Mouse (Mus musculus): ENCODE measurements at regions not wholly inside any gene's neighbourhood (a gene's known extent, or its start where the extent isn't known, plus 50 kb on each side); places are given as distances from the start of the nearest gene placed in this dataset.
A peak's percentile ranks its signal among the peaks of the same experiment; 100 is the strongest.

DNA sequence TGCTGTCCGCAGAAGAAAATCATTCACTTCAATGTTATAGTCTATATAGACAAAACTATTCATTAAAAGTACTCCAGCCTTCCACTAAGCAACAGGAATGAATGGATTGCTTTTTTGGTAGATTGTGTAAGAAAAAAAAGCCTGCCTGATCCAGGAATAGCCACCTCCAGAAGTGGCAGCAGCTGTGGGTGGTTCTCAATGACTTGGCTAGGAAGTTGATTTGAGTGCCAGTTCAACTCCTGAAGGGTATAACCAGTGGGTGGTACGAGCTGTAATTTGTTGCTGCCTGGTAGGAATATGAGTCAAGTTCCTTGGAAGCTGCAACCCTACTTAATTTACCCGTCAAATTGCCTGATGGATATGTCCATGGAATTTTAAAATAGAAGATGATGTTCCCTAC lies 368.3 kb upstream of the Gm9747 start:
- TF ChIP-seq POLR2A (IDR thresholded peaks at IDR 0.05; ENCODE audit: low read depth, low read length) = no peak
- TF ChIP-seq CTCF (IDR thresholded peaks at IDR 0.05; ENCODE audit: borderline replicate concordance, insufficient read depth, low read length) = no peak
- H3K4me1 ChIP-seq (ENCODE audit: control insufficient read depth, insufficient read depth, low read length) = peaks cover 4% of the 10 kb centered on the region
- no peak overlapping the region for H3K4me3 ChIP-seq (ENCODE audit: insufficient read depth, low read length)
- H3K27ac ChIP-seq (ENCODE audit: insufficient read depth, low read length) = no peak overlapping the region

DNA sequence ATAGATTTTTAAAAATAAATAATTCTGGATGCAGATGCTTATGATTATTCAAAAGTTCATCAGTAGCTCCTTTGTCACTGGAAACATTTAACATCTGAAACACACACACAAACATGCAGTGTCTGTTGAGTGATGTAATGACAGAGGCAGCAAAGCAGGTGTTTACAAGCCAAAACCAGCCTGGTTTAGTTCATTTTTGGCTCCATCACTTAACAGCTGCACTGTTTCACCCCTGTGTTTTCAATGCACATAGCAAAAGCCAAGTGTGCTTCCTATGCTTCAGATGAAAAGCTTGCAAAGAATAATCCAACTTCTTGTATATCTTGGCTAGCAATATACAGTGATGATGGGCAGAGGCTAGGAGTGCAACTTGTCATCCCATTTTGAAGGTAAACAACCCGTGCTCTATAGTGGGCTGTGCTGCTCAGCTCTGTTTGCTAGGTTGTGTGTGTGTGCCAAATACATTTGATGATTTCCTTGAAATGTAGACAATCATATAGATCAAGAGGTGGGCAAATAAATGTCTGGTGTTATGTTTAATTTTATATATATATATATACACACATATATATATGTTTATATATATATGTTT lies 345.9 kb upstream of the Gm9747 start:
- TF ChIP-seq POLR2A (IDR thresholded peaks at IDR 0.05; ENCODE audit: low read depth, low read length) = no peak
- no peak for TF ChIP-seq CTCF (IDR thresholded peaks at IDR 0.05; ENCODE audit: borderline replicate concordance, insufficient read depth, low read length)
- Histone ChIP-seq H3K4me3 (ENCODE audit: insufficient read depth, low read length) (no peak overlapping the region), H3K27ac (ENCODE audit: insufficient read depth, low read length) (no peak overlapping the region), H3K4me1 (ENCODE audit: control insufficient read depth, insufficient read depth, low read length) (no peaks in the 10 kb centered on the region)

DNA sequence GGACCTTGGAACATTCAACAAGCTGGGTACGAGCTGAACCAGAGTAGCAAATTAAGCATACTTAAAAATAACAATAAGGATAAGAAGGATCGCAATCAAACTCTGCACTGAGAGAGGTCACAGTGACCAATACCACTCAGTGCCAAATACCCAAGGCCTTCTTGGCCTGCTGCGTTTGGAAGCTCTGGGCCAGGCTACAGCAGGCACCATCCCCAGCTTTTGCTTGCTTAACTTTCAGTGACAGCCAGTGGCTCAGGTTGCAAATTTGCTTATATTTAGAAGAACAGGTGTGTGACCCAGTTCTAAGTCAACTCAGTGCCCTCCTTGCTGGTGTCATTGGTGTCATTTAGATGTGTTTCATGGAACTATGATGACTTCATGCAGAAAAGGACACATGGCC lies 335.7 kb upstream of the Gm9747 start:
- TF ChIP-seq CTCF (IDR thresholded peaks at IDR 0.05; ENCODE audit: borderline replicate concordance, insufficient read depth, low read length) = no peak
- no peak for TF ChIP-seq POLR2A (IDR thresholded peaks at IDR 0.05; ENCODE audit: low read depth, low read length)
- H3K4me3 ChIP-seq (ENCODE audit: insufficient read depth, low read length) = no peak overlapping the region
- H3K4me1 ChIP-seq (ENCODE audit: control insufficient read depth, insufficient read depth, low read length) = no peaks in the 10 kb centered on the region
- no peak overlapping the region for H3K27ac ChIP-seq (ENCODE audit: insufficient read depth, low read length)

DNA sequence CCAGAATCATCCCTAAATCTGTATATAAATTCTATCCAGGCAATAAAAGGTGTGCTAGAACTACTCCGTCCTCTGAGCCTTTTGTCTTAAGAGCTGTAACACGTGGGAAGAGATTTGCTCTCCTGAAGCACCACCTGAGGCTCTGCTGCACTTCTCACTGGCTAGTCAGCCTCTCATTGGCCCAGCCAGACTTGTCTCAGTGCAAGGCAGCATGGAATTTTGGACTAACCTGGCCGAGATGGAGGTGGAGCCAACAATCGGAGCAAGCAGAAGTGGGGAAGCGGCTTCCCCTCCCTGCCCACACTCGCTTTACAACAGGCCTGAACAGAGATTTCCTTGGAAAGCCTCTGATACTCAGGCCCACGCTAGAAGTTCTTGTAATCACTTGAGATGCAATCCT lies 332.1 kb upstream of the Gm9747 start:
- Histone ChIP-seq H3K4me3 (ENCODE audit: insufficient read depth, low read length) (no peak overlapping the region), H3K27ac (ENCODE audit: insufficient read depth, low read length) (no peak overlapping the region), H3K4me1 (ENCODE audit: control insufficient read depth, insufficient read depth, low read length) (no peaks in the 10 kb centered on the region)
- TF ChIP-seq POLR2A (IDR thresholded peaks at IDR 0.05; ENCODE audit: low read depth, low read length) = no peak
- TF ChIP-seq CTCF (IDR thresholded peaks at IDR 0.05; ENCODE audit: borderline replicate concordance, insufficient read depth, low read length) = no peak

DNA sequence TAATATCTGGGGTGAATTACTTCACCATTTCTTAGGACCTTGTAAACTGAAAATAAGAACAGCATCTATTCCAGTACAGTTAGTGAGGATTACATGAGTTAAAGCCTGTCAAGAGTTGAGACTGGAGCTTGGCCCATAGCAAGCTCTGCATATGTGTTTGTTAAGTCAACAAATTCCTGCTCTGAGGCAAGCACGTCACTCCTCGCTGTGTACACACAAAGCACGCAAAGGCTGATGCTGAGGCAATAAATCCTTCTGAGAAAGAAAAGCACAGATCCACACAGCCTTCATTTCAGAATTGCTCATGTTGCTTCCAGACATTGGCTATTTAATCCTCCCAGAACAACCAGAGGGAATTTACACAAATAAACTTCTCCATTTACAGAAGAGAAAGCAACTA lies 328.9 kb upstream of the Gm9747 start:
- Histone ChIP-seq H3K4me1 (ENCODE audit: control insufficient read depth, insufficient read depth, low read length) (no peaks in the 10 kb centered on the region), H3K27ac (ENCODE audit: insufficient read depth, low read length) (peak overlapping the region; percentile 43), H3K4me3 (ENCODE audit: insufficient read depth, low read length) (no peak overlapping the region)
- TF ChIP-seq CTCF (IDR thresholded peaks at IDR 0.05; ENCODE audit: borderline replicate concordance, insufficient read depth, low read length) (no peak), POLR2A (IDR thresholded peaks at IDR 0.05; ENCODE audit: low read depth, low read length) (no peak)

DNA sequence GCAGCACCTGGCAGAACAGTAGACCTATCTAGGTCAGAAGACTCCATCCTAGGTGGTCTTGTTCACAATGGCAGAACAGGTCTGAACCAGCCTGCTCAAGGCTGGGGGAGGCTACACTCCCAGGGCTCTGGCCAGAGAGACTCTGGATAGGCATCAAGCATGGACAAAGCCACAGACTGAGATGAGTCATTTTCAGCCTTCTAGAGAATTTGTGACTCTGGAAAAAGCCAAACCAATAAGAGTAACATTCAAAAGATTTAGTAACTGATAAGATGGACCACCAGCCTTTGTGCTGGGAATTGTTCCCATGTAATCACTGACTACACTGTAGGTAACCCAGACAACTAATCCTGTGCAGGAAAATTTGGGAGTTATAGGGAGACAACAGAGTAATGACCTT lies 320.3 kb upstream of the Gm9747 start:
- no peak for TF ChIP-seq CTCF (IDR thresholded peaks at IDR 0.05; ENCODE audit: borderline replicate concordance, insufficient read depth, low read length)
- TF ChIP-seq POLR2A (IDR thresholded peaks at IDR 0.05; ENCODE audit: low read depth, low read length) = no peak
- H3K4me1 ChIP-seq (ENCODE audit: control insufficient read depth, insufficient read depth, low read length) = no peaks in the 10 kb centered on the region; the same call in none of the 2 replicates
- peak overlapping the region; percentile 72; the same call in 1 of the 2 replicates for H3K27ac ChIP-seq (ENCODE audit: insufficient read depth, low read length)
- H3K4me3 ChIP-seq (ENCODE audit: insufficient read depth, low read length) = no peak overlapping the region

DNA sequence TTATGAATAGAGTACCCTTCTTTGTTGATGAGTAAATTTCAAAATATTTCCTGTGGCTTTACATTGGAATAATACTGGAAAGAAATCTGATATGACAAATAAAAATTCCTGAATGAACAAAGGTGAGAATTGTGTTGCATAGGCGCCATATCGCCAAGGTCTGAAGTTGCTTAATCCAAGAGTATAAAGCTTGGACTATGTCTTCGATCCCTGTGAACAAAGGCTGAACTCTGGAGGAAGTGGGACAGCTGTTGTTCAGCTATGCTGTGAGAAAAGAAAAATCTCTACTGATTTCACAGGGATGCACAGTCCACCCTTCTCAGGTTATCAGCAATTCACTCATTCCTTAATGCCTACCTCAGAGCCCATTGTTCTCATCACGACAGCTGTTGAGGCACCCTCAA lies 319.3 kb upstream of the Gm9747 start:
- peak overlapping the region; percentile 72 for H3K27ac ChIP-seq (ENCODE audit: insufficient read depth, low read length)
- no peaks in the 10 kb centered on the region; the same call in none of the 2 replicates for H3K4me1 ChIP-seq (ENCODE audit: control insufficient read depth, insufficient read depth, low read length)
- TF ChIP-seq CTCF (IDR thresholded peaks at IDR 0.05; ENCODE audit: borderline replicate concordance, insufficient read depth, low read length) (no peak), POLR2A (IDR thresholded peaks at IDR 0.05; ENCODE audit: low read depth, low read length) (no peak)
- H3K4me3 ChIP-seq (ENCODE audit: insufficient read depth, low read length) = no peak overlapping the region

DNA sequence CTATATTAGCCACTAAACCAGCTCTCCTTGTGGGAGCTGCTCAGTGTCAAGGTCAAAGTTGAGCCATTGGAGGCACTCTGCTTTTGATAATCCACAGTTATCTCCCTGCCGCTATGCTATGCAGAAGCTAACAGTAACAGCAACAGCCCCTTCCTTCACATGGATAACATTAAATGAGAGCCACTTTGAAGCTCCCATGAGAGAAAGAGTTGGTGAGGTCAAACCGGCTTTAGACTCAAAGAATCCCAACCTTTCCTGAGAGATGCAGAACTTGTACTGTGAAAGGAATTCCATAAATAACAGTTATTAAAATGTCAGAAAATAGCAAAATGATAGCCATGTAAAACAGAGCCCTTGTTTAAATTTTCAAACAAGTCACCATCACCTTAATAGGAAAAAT lies 316.1 kb upstream of the Gm9747 start:
- Histone ChIP-seq H3K4me1 (ENCODE audit: control insufficient read depth, insufficient read depth, low read length) (no peaks in the 10 kb centered on the region; the same call in none of the 2 replicates), H3K4me3 (ENCODE audit: insufficient read depth, low read length) (no peak overlapping the region), H3K27ac (ENCODE audit: insufficient read depth, low read length) (peak overlapping the region; percentile 64; the same call in 1 of the 2 replicates)
- TF ChIP-seq CTCF (IDR thresholded peaks at IDR 0.05; ENCODE audit: borderline replicate concordance, insufficient read depth, low read length) (no peak), POLR2A (IDR thresholded peaks at IDR 0.05; ENCODE audit: low read depth, low read length) (no peak)

DNA sequence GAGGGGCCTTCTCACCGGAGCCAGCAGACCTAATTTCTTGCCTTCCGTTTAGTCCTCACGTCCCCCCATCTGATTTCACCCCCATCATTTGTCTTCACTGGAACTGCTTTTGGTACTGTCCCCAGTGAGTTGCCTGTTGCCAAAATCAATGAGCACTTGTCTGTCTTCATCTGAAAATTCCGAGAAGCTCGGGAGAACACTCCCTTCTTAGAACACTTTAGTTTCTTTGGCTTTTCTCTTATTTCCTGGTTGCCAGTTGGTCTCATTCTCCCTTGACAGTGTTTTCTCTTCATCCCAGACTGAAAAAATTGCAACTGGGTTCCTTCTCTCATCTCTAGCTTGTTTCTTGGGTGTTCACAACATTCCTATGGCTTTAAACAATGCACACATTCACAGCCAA lies 305.2 kb upstream of the Gm9747 start:
- Histone ChIP-seq H3K27ac (ENCODE audit: insufficient read depth, low read length) (peak overlapping the region; percentile 34; the same call in 1 of the 2 replicates), H3K4me1 (ENCODE audit: control insufficient read depth, insufficient read depth, low read length) (peaks cover 2% of the 10 kb centered on the region; the same call in 1 of the 2 replicates), H3K4me3 (ENCODE audit: insufficient read depth, low read length) (no peak overlapping the region)
- no peak for TF ChIP-seq CTCF (IDR thresholded peaks at IDR 0.05; ENCODE audit: borderline replicate concordance, insufficient read depth, low read length)
- TF ChIP-seq POLR2A (IDR thresholded peaks at IDR 0.05; ENCODE audit: low read depth, low read length) = no peak

DNA sequence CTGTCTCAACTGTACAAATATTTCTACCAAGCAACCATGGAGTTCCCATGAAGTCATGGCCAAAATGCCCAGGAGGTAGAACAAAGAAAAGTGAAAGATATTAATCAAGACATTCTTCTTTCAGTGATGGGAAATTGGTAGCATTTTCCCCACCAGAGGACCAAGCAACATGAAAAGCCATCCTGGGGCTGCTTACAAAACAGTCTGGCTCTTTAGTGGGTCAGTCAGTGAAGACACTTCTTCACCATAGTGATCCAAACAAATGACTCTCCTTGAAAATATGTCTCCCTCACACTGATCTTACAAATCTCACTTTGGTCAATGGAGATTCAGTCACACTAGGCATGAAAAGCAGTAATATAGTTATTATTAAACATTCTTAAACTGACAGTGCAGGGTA lies 299.8 kb upstream of the Gm9747 start:
- TF ChIP-seq POLR2A (IDR thresholded peaks at IDR 0.05; ENCODE audit: low read depth, low read length) = no peak
- TF ChIP-seq CTCF (IDR thresholded peaks at IDR 0.05; ENCODE audit: borderline replicate concordance, insufficient read depth, low read length) = no peak
- H3K4me1 ChIP-seq (ENCODE audit: control insufficient read depth, insufficient read depth, low read length) = peaks cover 2% of the 10 kb centered on the region; the same call in 1 of the 2 replicates
- H3K4me3 ChIP-seq (ENCODE audit: insufficient read depth, low read length) = no peak overlapping the region
- no peak overlapping the region for H3K27ac ChIP-seq (ENCODE audit: insufficient read depth, low read length)
